Mouse (Mus musculus): ENCODE results near the gene Slc16a14.

Slc16a14 gene

GRCm38 (mm10) chr1:84869498-84869897, 65.4 kb downstream of the Slc16a14 start:
- no peak for ATAC-seq (ENCODE audit: insufficient number of reproducible peaks, low FRiP score, low TSS enrichment)

GRCm38 (mm10) chr1:84868841-84869240, 66.1 kb downstream of the Slc16a14 start:
- ATAC-seq (ENCODE audit: insufficient number of reproducible peaks, low FRiP score, low TSS enrichment), result no peak

DNA sequence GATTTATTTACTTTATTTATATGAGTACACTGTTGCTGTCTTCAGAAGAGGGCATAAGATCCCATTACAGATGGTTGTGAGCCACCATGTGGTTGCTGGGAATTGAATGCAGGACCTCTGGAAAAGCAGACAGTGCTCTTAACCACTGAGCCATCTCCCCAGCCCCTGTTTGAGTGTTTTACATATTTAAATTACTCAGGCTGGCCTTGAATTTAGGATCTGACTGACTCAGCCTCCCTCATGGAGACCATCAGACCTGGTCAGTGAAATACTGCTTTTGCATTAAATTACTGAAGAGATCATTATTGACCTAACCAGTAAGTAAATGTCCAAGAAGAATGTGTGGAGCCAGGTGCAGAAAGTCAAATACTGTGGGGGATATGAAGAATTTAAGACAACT, 66.6 kb downstream of the Slc16a14 start:
- ATAC-seq (ENCODE audit: insufficient number of reproducible peaks, low FRiP score, low TSS enrichment), result no peak

GRCm38 (mm10) chr1:84866706-84867230, 68.2 kb downstream of the Slc16a14 start:
- no peak for ATAC-seq (ENCODE audit: insufficient number of reproducible peaks, low FRiP score, low TSS enrichment)

DNA sequence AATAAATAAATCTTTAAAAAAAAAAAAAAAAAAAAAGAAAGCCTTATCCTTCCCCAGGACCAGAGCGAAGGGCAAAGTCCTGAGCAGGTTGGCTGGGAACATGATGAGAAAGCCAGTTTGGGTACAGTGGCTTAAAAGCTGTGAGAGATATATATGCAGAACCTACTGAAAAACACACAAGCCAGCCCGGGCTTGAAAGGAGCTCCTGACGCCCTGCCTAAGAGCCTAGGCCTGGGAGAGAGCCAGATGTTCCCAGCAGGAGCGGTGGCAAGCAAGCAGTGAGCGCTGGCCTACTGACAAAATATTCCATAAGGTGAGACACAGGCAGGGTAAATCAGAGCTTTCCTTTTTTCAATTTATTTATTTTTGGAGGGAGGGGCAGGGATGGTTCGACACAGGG, 68.7 kb downstream of the Slc16a14 start:
- no peak for ATAC-seq (ENCODE audit: insufficient number of reproducible peaks, low FRiP score, low TSS enrichment)

DNA sequence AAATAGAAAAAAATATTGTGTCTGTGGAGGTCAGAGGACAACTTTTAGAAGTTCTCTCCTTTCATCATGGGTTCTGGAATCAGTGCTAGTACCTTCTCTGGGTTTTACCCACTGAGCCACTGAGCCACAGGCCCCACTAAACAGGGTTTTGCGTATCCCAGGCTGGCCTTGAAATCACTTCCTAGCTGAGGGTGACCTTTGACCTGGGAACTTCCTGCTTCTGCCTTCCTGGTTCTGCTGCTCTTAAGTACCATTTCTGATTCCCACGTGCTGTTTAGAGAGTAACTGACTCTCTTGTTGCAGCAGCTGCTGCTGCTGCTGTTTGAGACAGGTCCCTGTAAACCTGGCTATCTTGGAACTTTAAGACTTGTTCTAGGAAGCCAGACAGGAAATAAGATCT, 70.3 kb downstream of the Slc16a14 start:
- no peak for ATAC-seq (ENCODE audit: insufficient number of reproducible peaks, low FRiP score, low TSS enrichment)

GRCm38 (mm10) chr1:84861255-84861630, 73.7 kb downstream of the Slc16a14 start:
- ATAC-seq (ENCODE audit: insufficient number of reproducible peaks, low FRiP score, low TSS enrichment), result no peak

- ATAC-seq (ENCODE audit: insufficient number of reproducible peaks, low FRiP score, low TSS enrichment), result no peak
Measured at GRCm38 (mm10) chr1:84860360-84861254, 74.3 kb downstream of the Slc16a14 start.

GRCm38 (mm10) chr1:84859597-84859996, 75.3 kb downstream of the Slc16a14 start:
- ATAC-seq (ENCODE audit: insufficient number of reproducible peaks, low FRiP score, low TSS enrichment), result no peak

All from cerebellum, adult (tissue).